Mouse (Mus musculus): ENCODE results near the gene Btbd17.

Gene Btbd17

DNA sequence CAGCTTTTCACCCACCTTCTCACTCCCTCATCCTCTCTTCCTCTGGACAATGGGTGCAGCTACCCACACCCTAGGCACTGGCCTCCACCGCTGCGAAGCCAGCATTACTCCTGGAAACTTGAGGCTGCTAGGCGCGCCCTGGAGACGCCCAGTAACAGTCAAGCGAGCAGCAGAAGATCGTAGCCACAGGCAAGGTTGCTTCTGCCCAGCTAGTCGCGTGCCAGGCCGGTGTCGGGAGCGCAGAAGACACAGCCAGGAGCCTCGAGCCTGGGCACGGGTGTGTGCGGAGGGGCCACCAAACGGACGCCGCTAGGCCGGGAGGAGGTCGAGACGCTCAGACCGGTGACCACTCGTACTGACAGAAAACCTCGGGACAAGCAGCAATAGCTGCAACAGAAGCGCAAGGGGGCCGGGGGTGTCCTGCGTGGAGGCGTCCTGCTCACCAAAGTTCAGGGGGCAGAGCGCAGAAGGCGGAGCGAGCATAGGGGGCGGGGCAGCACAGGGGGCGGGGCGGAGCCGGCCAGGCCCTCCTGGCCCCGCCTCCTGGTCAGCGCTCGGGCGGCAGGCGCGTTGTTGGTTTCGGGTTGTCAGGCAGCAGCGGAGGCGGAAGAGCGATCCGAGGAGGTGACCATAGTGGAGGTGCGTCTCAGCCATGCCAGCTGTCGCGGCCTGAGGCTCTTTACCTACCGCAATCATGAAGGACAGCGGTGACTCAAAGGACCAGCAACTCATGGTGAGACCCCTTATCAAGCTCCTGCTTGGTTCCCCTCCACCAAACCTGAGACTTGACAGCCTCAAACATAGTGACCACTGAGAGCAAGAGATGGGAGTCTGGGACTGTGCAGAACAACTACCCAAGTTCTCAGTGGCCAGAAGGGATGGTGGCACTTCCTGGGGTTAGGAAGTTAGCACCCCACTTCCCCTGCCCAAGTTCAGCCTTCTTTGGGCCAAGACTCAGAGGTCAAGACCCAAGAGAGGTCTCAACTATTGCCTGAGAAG is 30.6 kb downstream of the Btbd17 start, which contains the start of gene Kif19a:
Gene Kif19a, plus strand, starts transcription at position 569 of the 999 bp plus-strand sequence.
- DNase-seq (ENCODE audit: low spot score): peak; percentile 71

- DNase-seq (ENCODE audit: low spot score): no peak
Measured at GRCm38 (mm10) chr11:114747564-114748138, 48.1 kb downstream of the Btbd17 start.

GRCm38 (mm10) chr11:114745134-114745533 is 50.6 kb downstream of the Btbd17 start:
- peak; percentile 89 for DNase-seq (ENCODE audit: low spot score)

GRCm38 (mm10) chr11:114741451-114741850 is 54.3 kb downstream of the Btbd17 start:
- DNase-seq (ENCODE audit: low spot score): no peak

Measured in ovary, postnatal 36 days (tissue).